Mouse (Mus musculus): ENCODE results near the gene Pdgfc. TPM values are rescaled to one million over a fixed set of nuclear protein-coding genes. Genes with fewer than 3 reads are reported as not detected.

Pdgfc gene
- total RNA-seq, 2 experiments from 2014 or later, result 4.1 to 7.4 TPM

Other genes starting within 250 kb of the Pdgfc start
- under 1 TPM; 0.52 to 0.81 TPM for gene Gria2, start 233.6 kb upstream of the Pdgfc start, total RNA-seq (2021)
- 1 to 10 TPM in 1 of 2 experiments, under 1 TPM in 1; 0.45 to 1.4 TPM for gene Glrb, start 122.8 kb upstream of the Pdgfc start, total RNA-seq (2021)

Data from gastrocnemius, postnatal 10 days (tissue).